Comparison of ENCODE assay signal across 13 mouse cellular contexts in genomic region chr12:109950632-109951031, GRCm38 (mm10).
DNase-seq lines count a peak whose midpoint lies in the region; ATAC-seq and TF ChIP-seq lines count a peak whose summit lies in the region.
"Had no signal": no experiment of that assay in that cellular context is flagged by ENCODE, and none has a peak within 500 bp of the region (broad histone marks: within the 10 kb centered on the region; RNA-seq: fewer than 3 reads in every experiment).

No protein-coding gene starts in this region.

- H3K4me3 ChIP-seq in forebrain, embryonic 10.5 days, result no peak overlapping the region
- no peak overlapping the region for H3K4me3 ChIP-seq in forebrain, embryonic 13.5 days
- H3K4me3 ChIP-seq in liver, embryonic 11.5 days (ENCODE audit: low read depth, low read length), result no peak overlapping the region
- no peak overlapping the region for H3K4me3 ChIP-seq in liver, embryonic 14.5 days (ENCODE audit: insufficient read depth in 1 of 2, low read depth in 2 of 2, low read length in 2 of 2)
- no peak overlapping the region for H3K4me3 ChIP-seq in intestine, embryonic 16.5 days (ENCODE audit: low read length)
- H3K4me3 ChIP-seq: heart, embryonic 15.5 days; lung, embryonic 15.5 days; midbrain, embryonic 12.5 days had no signal

- peak overlapping the region; percentile 93 for H3K27ac ChIP-seq in forebrain, embryonic 10.5 days
- H3K27ac ChIP-seq in forebrain, embryonic 13.5 days, result no peak overlapping the region
- H3K27ac ChIP-seq in liver, embryonic 11.5 days (ENCODE audit: low read depth, low read length), result no peak overlapping the region
- H3K27ac ChIP-seq in liver, embryonic 14.5 days, result no peak overlapping the region
- no peak overlapping the region for H3K27ac ChIP-seq in intestine, embryonic 16.5 days (ENCODE audit: low read length)
- H3K27ac ChIP-seq: heart, embryonic 15.5 days; lung, embryonic 15.5 days had no signal

- no peaks in the 10 kb centered on the region for H3K36me3 ChIP-seq in forebrain, embryonic 10.5 days (replicated peaks)
- H3K36me3 ChIP-seq in forebrain, embryonic 13.5 days (ENCODE audit: poor library complexity, severe bottlenecking), result no peaks in the 10 kb centered on the region
- H3K36me3 ChIP-seq in liver, embryonic 11.5 days (ENCODE audit: control insufficient read depth, insufficient read depth, low read length), result no peaks in the 10 kb centered on the region
- H3K36me3 ChIP-seq in liver, embryonic 14.5 days (replicated peaks; ENCODE audit: control insufficient read depth, insufficient read depth, low read depth), result no peaks in the 10 kb centered on the region
- H3K36me3 ChIP-seq in intestine, embryonic 16.5 days (ENCODE audit: control insufficient read depth, insufficient read depth, low read length), result no peaks in the 10 kb centered on the region
- H3K36me3 ChIP-seq: heart, embryonic 15.5 days; lung, embryonic 15.5 days; midbrain, embryonic 12.5 days had no signal

- peak; percentile 24 for TF ChIP-seq CTCF in liver, embryonic 14.5 days (IDR thresholded peaks at IDR 0.05; ENCODE audit: low read depth)

- H3K27me3 ChIP-seq in forebrain, embryonic 10.5 days (ENCODE audit: poor library complexity, severe bottlenecking), result no peaks in the 10 kb centered on the region; the same call in 1 of the 2 replicates
- H3K27me3 ChIP-seq in forebrain, embryonic 13.5 days, result no peaks in the 10 kb centered on the region
- no peaks in the 10 kb centered on the region for H3K27me3 ChIP-seq in liver, embryonic 11.5 days (replicated peaks; ENCODE audit: control insufficient read depth, insufficient read depth, low read length)
- no peaks in the 10 kb centered on the region for H3K27me3 ChIP-seq in liver, embryonic 14.5 days (ENCODE audit: control insufficient read depth, insufficient read depth, low read length)
- no peaks in the 10 kb centered on the region for H3K27me3 ChIP-seq in intestine, embryonic 16.5 days (replicated peaks; ENCODE audit: control insufficient read depth, insufficient read depth, low read length)
- H3K27me3 ChIP-seq: lung, embryonic 15.5 days had no signal

- 39% methylated on average over 6 of the region's 6 CpGs for WGBS in forebrain, embryonic 10.5 days
- 42% methylated on average over 6 of the region's 6 CpGs for WGBS in forebrain, embryonic 13.5 days
- 49% methylated on average over 6 of the region's 6 CpGs for WGBS in liver, embryonic 11.5 days
- 41% methylated on average over 6 of the region's 6 CpGs for WGBS in liver, embryonic 14.5 days (ENCODE audit: insufficient replicate concordance)
- 60% methylated on average over 6 of the region's 6 CpGs for WGBS in intestine, embryonic 16.5 days

- no peak for TF ChIP-seq EP300 in liver, embryonic 14.5 days (IDR thresholded peaks at IDR 0.05; ENCODE audit: low read depth)

- peaks cover 65% of the 10 kb centered on the region for H3K4me1 ChIP-seq in forebrain, embryonic 10.5 days
- peaks cover 58% of the 10 kb centered on the region for H3K4me1 ChIP-seq in forebrain, embryonic 13.5 days
- H3K4me1 ChIP-seq in liver, embryonic 11.5 days (replicated peaks; ENCODE audit: control insufficient read depth, insufficient read depth, low read length), result peaks cover 5% of the 10 kb centered on the region
- peaks cover 0 to 14% of the 10 kb centered on the region in 2 experiments; a peak in 2 of 4 replicates for H3K4me1 ChIP-seq in liver, embryonic 14.5 days (replicated peaks; ENCODE audit: control insufficient read depth in 2 of 2, insufficient read depth in 2 of 2, low read length in 1 of 2)
- H3K4me1 ChIP-seq in intestine, embryonic 16.5 days (ENCODE audit: control insufficient read depth, insufficient read depth, low read length), result peaks cover 8% of the 10 kb centered on the region

- no peak overlapping the region for H3K4me2 ChIP-seq in forebrain, embryonic 13.5 days
- H3K4me2 ChIP-seq in liver, embryonic 11.5 days, result no peak overlapping the region
- no peak overlapping the region for H3K4me2 ChIP-seq in liver, embryonic 14.5 days (ENCODE audit: low read depth)
- no peak overlapping the region for H3K4me2 ChIP-seq in intestine, embryonic 16.5 days (ENCODE audit: low read depth, low read length)
- H3K4me2 ChIP-seq: heart, embryonic 15.5 days; lung, embryonic 15.5 days; midbrain, embryonic 12.5 days had no signal

- no peak for ATAC-seq in forebrain, embryonic 13.5 days
- ATAC-seq in liver, embryonic 11.5 days (replicated peaks; ENCODE audit: low FRiP score), result 0 out of 2 replicates have a peak, but pooled peaks have one; percentile 9
- ATAC-seq in liver, embryonic 14.5 days (ENCODE audit: insufficient read depth), result no peak
- ATAC-seq in intestine, embryonic 16.5 days, result no peak

- no peak overlapping the region for H3K9ac ChIP-seq in forebrain, embryonic 13.5 days
- H3K9ac ChIP-seq in liver, embryonic 11.5 days (ENCODE audit: low read depth, low read length), result no peak overlapping the region
- H3K9ac ChIP-seq in liver, embryonic 14.5 days (replicated peaks), result no peak overlapping the region
- no peak overlapping the region for H3K9ac ChIP-seq in intestine, embryonic 16.5 days (ENCODE audit: low read depth, low read length)
- H3K9ac ChIP-seq: heart, embryonic 15.5 days; lung, embryonic 15.5 days; midbrain, embryonic 12.5 days had no signal

- H3K9me3 ChIP-seq in forebrain, embryonic 10.5 days, result no peaks in the 10 kb centered on the region
- no peaks in the 10 kb centered on the region for H3K9me3 ChIP-seq in forebrain, embryonic 13.5 days (replicated peaks)
- H3K9me3 ChIP-seq in liver, embryonic 11.5 days (ENCODE audit: control insufficient read depth, low read length), result no peaks in the 10 kb centered on the region
- H3K9me3 ChIP-seq in liver, embryonic 14.5 days (ENCODE audit: control insufficient read depth, low read length), result no peaks in the 10 kb centered on the region
- no peaks in the 10 kb centered on the region for H3K9me3 ChIP-seq in intestine, embryonic 16.5 days (ENCODE audit: control insufficient read depth, low read length)
- H3K9me3 ChIP-seq: heart, embryonic 15.5 days; lung, embryonic 15.5 days; midbrain, embryonic 12.5 days had no signal

- peak; percentile 27 for DNase-seq in forebrain, embryonic 10.5 days (ENCODE audit: extremely low spot score, low spot score)
- DNase-seq in liver, embryonic 11.5 days (ENCODE audit: low spot score), result no peak
- DNase-seq in liver, result no peak
- DNase-seq in R1 (ENCODE audit: low read depth, low spot score), result peak; percentile 84
- DNase-seq in liver, embryonic 14.5 days (ENCODE audit: low read depth in 3 of 3, low spot score in 3 of 3), result no peak
- no peak for DNase-seq in adrenal gland, adult 2 months
- DNase-seq: adrenal gland, postnatal 36 days; cerebellum, adult 11 months had no signal

Comparison
In these comparisons a context has a peak if more than half of its experiments do, and no peak if none do; other contexts are left out.
1. DNase-seq: peak in forebrain, embryonic 10.5 days (single experiment) and R1 (single experiment); none in liver, embryonic 11.5 days (single experiment), liver (single experiment), liver, embryonic 14.5 days (0 of 3) and adrenal gland, adult 2 months (single experiment).